Mouse (Mus musculus): ENCODE measurements around the gene Ppm1h. TPM values are rescaled to one million over a fixed set of nuclear protein-coding genes. Genes with fewer than 3 reads are reported as not detected.

Gene Ppm1h
- polyA plus RNA-seq, 1 experiment from 2014 or later, result 5.1 TPM

DNA sequence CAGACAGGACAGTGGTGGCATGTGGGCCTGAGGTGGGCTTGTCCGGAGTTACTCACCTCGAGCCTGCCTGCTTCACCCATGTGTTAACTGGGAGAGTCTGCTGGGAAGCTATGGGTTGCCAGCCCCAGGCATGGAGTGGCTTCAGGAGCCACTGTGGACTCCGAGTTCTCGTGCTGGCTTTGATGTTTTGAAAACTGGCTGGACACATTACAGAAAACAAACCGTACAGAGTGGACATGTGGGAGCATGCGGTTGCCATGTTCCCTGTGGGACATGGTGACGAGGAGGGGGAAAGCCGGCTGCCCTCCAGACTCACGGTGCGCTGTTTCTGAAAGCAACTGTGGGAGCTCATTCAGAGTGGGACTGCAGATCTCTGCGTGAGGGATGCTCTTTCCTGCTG lies 114.6 kb downstream of the Ppm1h start:
- Histone ChIP-seq H3K4me2 (ENCODE audit: low read depth, low read length) (no peak overlapping the region), H3K4me3 (ENCODE audit: low read depth, low read length) (no peak overlapping the region), H3K36me3 (ENCODE audit: control insufficient read depth, insufficient read depth, low read length) (no peaks in the 10 kb centered on the region), H3K9me3 (ENCODE audit: control insufficient read depth, low read length) (no peaks in the 10 kb centered on the region), H3K27me3 (replicated peaks; ENCODE audit: control insufficient read depth, insufficient read depth, low read length) (no peaks in the 10 kb centered on the region), H3K4me1 (ENCODE audit: control insufficient read depth, insufficient read depth, low read length) (peaks cover 11% of the 10 kb centered on the region; the same call in 1 of the 2 replicates), H3K9ac (ENCODE audit: low read depth, low read length) (no peak overlapping the region), H3K27ac (replicated peaks; ENCODE audit: low read depth, low read length) (no peak overlapping the region)
- no peak for DNase-seq (ENCODE audit: low spot score)
- no peak for ATAC-seq (ENCODE audit: low read depth)
- WGBS, result 47% methylated on average over 11 of the region's 11 CpGs

DNA sequence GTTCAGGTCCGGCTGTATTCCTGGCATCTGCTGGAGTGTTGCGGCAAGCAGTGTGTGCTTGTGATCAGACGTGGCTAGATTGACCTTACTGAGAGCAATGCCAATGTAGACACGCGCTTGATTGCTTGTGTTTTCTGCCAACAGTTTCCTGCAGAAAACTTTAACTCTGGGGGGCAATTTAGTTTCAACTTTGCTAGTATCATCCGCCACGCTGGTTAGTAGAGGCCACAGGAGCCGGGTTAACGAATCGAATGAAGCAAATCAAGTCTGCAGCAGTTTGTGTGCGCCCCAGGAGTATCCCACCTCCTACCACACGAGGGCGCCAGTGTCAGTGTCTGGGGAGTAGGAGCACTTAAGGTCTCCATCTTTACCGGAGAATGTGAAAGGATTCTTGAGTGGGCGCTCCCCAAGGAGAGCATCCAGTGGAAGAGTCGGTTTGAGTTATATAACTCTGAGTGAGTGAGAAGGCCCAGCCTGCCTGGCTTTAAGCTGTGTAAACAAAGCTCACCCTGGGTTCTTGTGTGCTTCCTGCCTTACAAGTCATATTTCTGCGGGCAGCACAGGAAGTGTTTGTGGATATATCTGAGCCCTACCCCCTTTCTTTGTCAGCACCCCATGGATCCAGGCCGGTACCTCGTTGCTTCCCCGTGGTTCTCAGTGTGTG lies 115.8 kb downstream of the Ppm1h start:
- no peaks in the 10 kb centered on the region for H3K36me3 ChIP-seq (ENCODE audit: control insufficient read depth, insufficient read depth, low read length)
- peak; percentile 39; the same call in 1 of the 2 replicates for ATAC-seq (ENCODE audit: low read depth)
- H3K4me2 ChIP-seq (ENCODE audit: low read depth, low read length), result peak overlapping the region; percentile 34; the same call in 1 of the 2 replicates
- H3K9me3 ChIP-seq (ENCODE audit: control insufficient read depth, low read length), result no peaks in the 10 kb centered on the region
- H3K4me1 ChIP-seq (ENCODE audit: control insufficient read depth, insufficient read depth, low read length), result peaks cover 11% of the 10 kb centered on the region; the same call in 1 of the 2 replicates
- peak; percentile 77 for DNase-seq (ENCODE audit: low spot score)
- no peak overlapping the region; the same call in 1 of the 2 replicates for H3K4me3 ChIP-seq (ENCODE audit: low read depth, low read length)
- WGBS, result 26% methylated on average over 20 of the region's 20 CpGs
- no peaks in the 10 kb centered on the region for H3K27me3 ChIP-seq (replicated peaks; ENCODE audit: control insufficient read depth, insufficient read depth, low read length)
- H3K9ac ChIP-seq (ENCODE audit: low read depth, low read length), result no peak overlapping the region
- no peak overlapping the region for H3K27ac ChIP-seq (replicated peaks; ENCODE audit: low read depth, low read length)

DNA sequence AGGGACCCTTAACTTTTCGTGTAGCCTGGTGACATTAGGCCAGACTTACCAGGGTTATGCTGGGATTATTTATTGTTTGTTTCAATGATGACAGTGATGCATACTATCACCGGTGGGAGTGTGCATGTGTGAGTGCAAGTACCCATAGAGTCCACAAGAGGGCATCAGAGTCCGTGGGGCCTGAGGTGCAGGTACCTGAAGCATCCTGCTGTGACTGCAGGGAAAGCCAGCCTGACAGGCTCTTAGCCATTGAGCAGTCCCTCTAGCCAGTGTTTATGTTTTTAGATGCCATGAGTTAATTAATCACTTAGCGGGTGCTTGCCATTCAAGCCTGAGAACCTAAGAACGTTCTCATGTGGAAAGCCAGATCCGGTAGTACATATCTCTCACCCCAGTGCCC lies 119.4 kb downstream of the Ppm1h start:
- Histone ChIP-seq H3K4me2 (ENCODE audit: low read depth, low read length) (no peak overlapping the region), H3K27ac (replicated peaks; ENCODE audit: low read depth, low read length) (no peak overlapping the region), H3K9ac (ENCODE audit: low read depth, low read length) (no peak overlapping the region), H3K36me3 (ENCODE audit: control insufficient read depth, insufficient read depth, low read length) (no peaks in the 10 kb centered on the region), H3K27me3 (replicated peaks; ENCODE audit: control insufficient read depth, insufficient read depth, low read length) (no peaks in the 10 kb centered on the region), H3K4me3 (ENCODE audit: low read depth, low read length) (no peak overlapping the region), H3K9me3 (ENCODE audit: control insufficient read depth, low read length) (no peaks in the 10 kb centered on the region), H3K4me1 (ENCODE audit: control insufficient read depth, insufficient read depth, low read length) (no peaks in the 10 kb centered on the region)
- ATAC-seq (ENCODE audit: low read depth) (no peak), DNase-seq (ENCODE audit: low spot score) (no peak)
- WGBS, result 84% methylated on average over 6 of the region's 6 CpGs

DNA sequence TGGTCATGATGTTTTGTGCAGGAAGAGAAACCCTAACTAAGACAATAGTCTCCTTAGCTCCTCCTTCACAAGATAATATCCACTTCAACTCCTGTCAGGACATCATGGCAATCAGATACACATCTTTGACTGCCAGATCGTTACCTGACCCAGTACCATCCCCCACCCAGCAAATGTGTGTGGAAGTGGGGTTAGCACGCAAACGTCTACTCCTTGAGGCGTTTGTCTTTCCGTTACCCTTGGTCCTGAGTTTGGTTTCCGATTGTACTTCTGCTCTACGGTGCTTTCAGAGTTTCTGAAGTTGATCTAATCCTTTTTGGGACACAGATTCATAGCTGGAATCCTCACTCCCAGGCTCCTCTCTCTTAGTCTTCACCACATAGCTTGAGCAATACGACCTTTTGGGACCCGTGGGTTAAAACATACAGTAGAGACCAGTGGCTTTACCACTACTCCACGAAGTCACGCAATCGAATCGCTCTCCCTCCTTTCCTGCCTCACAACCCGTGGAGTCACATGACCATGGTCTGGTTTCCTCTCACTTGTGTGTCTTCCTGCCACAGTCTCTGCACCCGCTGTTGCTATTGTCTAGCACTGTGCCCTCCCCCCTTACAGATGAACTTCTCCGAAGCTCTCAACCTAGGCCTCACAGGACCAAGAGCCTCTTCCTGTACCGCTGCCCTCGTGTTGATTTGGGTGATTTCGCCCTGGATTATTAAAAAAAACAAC lies 121.6 kb downstream of the Ppm1h start:
- Histone ChIP-seq H3K4me3 (ENCODE audit: low read depth, low read length) (no peak overlapping the region), H3K4me1 (ENCODE audit: control insufficient read depth, insufficient read depth, low read length) (no peaks in the 10 kb centered on the region), H3K4me2 (ENCODE audit: low read depth, low read length) (no peak overlapping the region), H3K27ac (replicated peaks; ENCODE audit: low read depth, low read length) (no peak overlapping the region), H3K9me3 (ENCODE audit: control insufficient read depth, low read length) (peaks cover 9% of the 10 kb centered on the region), H3K9ac (ENCODE audit: low read depth, low read length) (no peak overlapping the region), H3K36me3 (ENCODE audit: control insufficient read depth, insufficient read depth, low read length) (no peaks in the 10 kb centered on the region), H3K27me3 (replicated peaks; ENCODE audit: control insufficient read depth, insufficient read depth, low read length) (no peaks in the 10 kb centered on the region)
- 81% methylated on average over 19 of the region's 19 CpGs for WGBS
- DNase-seq (ENCODE audit: low spot score) (no peak), ATAC-seq (ENCODE audit: low read depth) (no peak)

GRCm38 (mm10) chr10:122800732-122801110 lies 122.2 kb downstream of the Ppm1h start:
- Histone ChIP-seq H3K4me3 (ENCODE audit: low read depth, low read length) (no peak overlapping the region), H3K4me2 (ENCODE audit: low read depth, low read length) (no peak overlapping the region), H3K9ac (ENCODE audit: low read depth, low read length) (no peak overlapping the region), H3K4me1 (ENCODE audit: control insufficient read depth, insufficient read depth, low read length) (no peaks in the 10 kb centered on the region), H3K9me3 (ENCODE audit: control insufficient read depth, low read length) (peaks cover 11% of the 10 kb centered on the region), H3K27me3 (replicated peaks; ENCODE audit: control insufficient read depth, insufficient read depth, low read length) (no peaks in the 10 kb centered on the region), H3K27ac (replicated peaks; ENCODE audit: low read depth, low read length) (no peak overlapping the region), H3K36me3 (ENCODE audit: control insufficient read depth, insufficient read depth, low read length) (no peaks in the 10 kb centered on the region)
- ATAC-seq (ENCODE audit: low read depth) (no peak), DNase-seq (ENCODE audit: low spot score) (no peak)
- WGBS, result 77% methylated on average over 4 of the region's 4 CpGs

- 37% methylated on average over 30 of the region's 30 CpGs for WGBS
- peaks cover 11% of the 10 kb centered on the region for H3K9me3 ChIP-seq (ENCODE audit: control insufficient read depth, low read length)
- peak overlapping the region; percentile 59 for H3K9ac ChIP-seq (ENCODE audit: low read depth, low read length)
- no peak for ATAC-seq (ENCODE audit: low read depth)
- peaks cover 5% of the 10 kb centered on the region; the same call in 1 of the 2 replicates for H3K4me1 ChIP-seq (ENCODE audit: control insufficient read depth, insufficient read depth, low read length)
- H3K4me3 ChIP-seq (ENCODE audit: low read depth, low read length), result peak overlapping the region; percentile 23
- DNase-seq (ENCODE audit: low spot score), result no peak
- H3K27me3 ChIP-seq (replicated peaks; ENCODE audit: control insufficient read depth, insufficient read depth, low read length), result no peaks in the 10 kb centered on the region
- no peak overlapping the region for H3K27ac ChIP-seq (replicated peaks; ENCODE audit: low read depth, low read length)
- H3K36me3 ChIP-seq (ENCODE audit: control insufficient read depth, insufficient read depth, low read length), result no peaks in the 10 kb centered on the region
- H3K4me2 ChIP-seq (ENCODE audit: low read depth, low read length), result peak overlapping the region; percentile 49
These were observed 123.7 kb downstream of the Ppm1h start for GRCm38 (mm10) chr10:122802218-122802617.

- peaks cover 12% of the 10 kb centered on the region; the same call in 1 of the 2 replicates for H3K4me1 ChIP-seq (ENCODE audit: control insufficient read depth, insufficient read depth, low read length)
- WGBS, result 45% methylated on average over 7 of the region's 7 CpGs
These were observed 124.3 kb downstream of the Ppm1h start for GRCm38 (mm10) chr10:122802901-122803300.

DNA sequence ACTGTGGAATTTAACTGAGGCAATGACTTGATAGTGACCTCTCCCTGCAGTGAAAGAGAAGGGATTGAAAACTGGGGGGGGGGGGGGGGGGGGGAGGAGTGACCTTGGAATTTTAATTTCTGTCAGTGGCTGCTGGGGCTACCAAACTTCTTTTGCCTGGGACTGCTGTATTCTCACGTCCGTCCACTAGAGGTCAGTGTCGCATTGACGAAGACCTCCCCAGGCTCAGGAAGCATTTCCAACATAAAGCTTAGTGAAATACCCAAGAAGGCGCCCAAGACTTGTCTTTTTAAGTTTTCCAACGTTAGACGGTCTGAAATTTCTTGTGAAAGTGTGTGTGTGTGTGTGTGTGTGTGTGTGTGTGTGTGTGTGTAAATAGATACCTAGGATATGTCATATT lies 125.3 kb downstream of the Ppm1h start:
- 0 out of 2 replicates have a peak overlapping the region, but pooled peaks have one; percentile 1 for H3K27ac ChIP-seq (replicated peaks; ENCODE audit: low read depth, low read length)
- H3K9me3 ChIP-seq (ENCODE audit: control insufficient read depth, low read length), result peaks cover 11% of the 10 kb centered on the region
- peak; percentile 81 for DNase-seq (ENCODE audit: low spot score)
- no peak overlapping the region for H3K4me2 ChIP-seq (ENCODE audit: low read depth, low read length)
- ATAC-seq (ENCODE audit: low read depth), result no peak
- H3K4me1 ChIP-seq (ENCODE audit: control insufficient read depth, insufficient read depth, low read length), result peaks cover 21% of the 10 kb centered on the region
- 11% methylated on average over 7 of the region's 7 CpGs for WGBS
- no peak overlapping the region for H3K4me3 ChIP-seq (ENCODE audit: low read depth, low read length)
- H3K36me3 ChIP-seq (ENCODE audit: control insufficient read depth, insufficient read depth, low read length), result no peaks in the 10 kb centered on the region
- no peaks in the 10 kb centered on the region for H3K27me3 ChIP-seq (replicated peaks; ENCODE audit: control insufficient read depth, insufficient read depth, low read length)
- no peak overlapping the region for H3K9ac ChIP-seq (ENCODE audit: low read depth, low read length)

More at GRCm38 (mm10) chr10:122802901-122803300, 124.3 kb downstream of the Ppm1h start:
- Histone ChIP-seq H3K27me3 (replicated peaks; ENCODE audit: control insufficient read depth, insufficient read depth, low read length) (no peaks in the 10 kb centered on the region), H3K4me2 (ENCODE audit: low read depth, low read length) (no peak overlapping the region), H3K9me3 (ENCODE audit: control insufficient read depth, low read length) (peaks cover 11% of the 10 kb centered on the region), H3K4me3 (ENCODE audit: low read depth, low read length) (no peak overlapping the region), H3K9ac (ENCODE audit: low read depth, low read length) (no peak overlapping the region), H3K27ac (replicated peaks; ENCODE audit: low read depth, low read length) (no peak overlapping the region), H3K36me3 (ENCODE audit: control insufficient read depth, insufficient read depth, low read length) (no peaks in the 10 kb centered on the region)
- DNase-seq (ENCODE audit: low spot score) (no peak), ATAC-seq (ENCODE audit: low read depth) (no peak)

Data from embryonic facial prominence, embryonic 14.5 days (tissue).